Mouse (Mus musculus) MEL (cell line): Measurements from ENCODE around the gene Btbd11.

ENCODE experiments used
- CHD1 ChIP-seq: IDR thresholded peaks from 2 replicates; pipeline ENCODE4 v1.6.1; 2012; ENCODE audit warnings: low read depth, mild to moderate bottlenecking, inconsistent platforms, low read length, improper control_type of control experiment
- CHD2 ChIP-seq: IDR thresholded peaks from 2 replicates; pipeline ENCODE4 v1.6.1; 2011; ENCODE audit warnings: low read length, improper control_type of control experiment
- CTCF ChIP-seq, 3 experiments: IDR thresholded peaks in 2 of 3; conservative IDR thresholded peaks in 1 of 3; 2 replicates each; pipeline ENCODE4 v1.5.1; 2011 to 2012; ENCODE audit warnings: low read length in 3 of 3, low read depth in 2 of 3, mild to moderate bottlenecking in 2 of 3, improper control_type of control experiment in 1 of 3, inconsistent platforms in 1 of 3, mixed read lengths in 1 of 3, moderate library complexity in 1 of 3; ENCODE audit not compliant: control insufficient read depth in 1 of 3, insufficient read depth in 1 of 3, poor library complexity in 1 of 3, severe bottlenecking in 1 of 3
- E2F4 ChIP-seq: IDR thresholded peaks from 2 replicates; pipeline ENCODE4 v1.6.1; 2011; ENCODE audit warnings: low read depth, low read length, improper control_type of control experiment, borderline replicate concordance
- EP300 ChIP-seq, 2 experiments: IDR thresholded peaks; 2 replicates each; pipeline ENCODE4 v1.6.1; 2011; ENCODE audit warnings: improper control_type of control experiment in 2 of 2, low read length in 2 of 2, low read depth in 1 of 2, mild to moderate bottlenecking in 1 of 2
- JUND ChIP-seq: IDR thresholded peaks from 2 replicates; pipeline ENCODE4 v1.6.1; 2011; ENCODE audit warnings: low read depth, mild to moderate bottlenecking, improper control_type of control experiment, low read length
- MEF2A ChIP-seq: IDR thresholded peaks from 2 replicates; pipeline ENCODE4 v1.6.1; 2014; ENCODE audit warnings: low read depth, mild to moderate bottlenecking, inconsistent platforms, low read length, improper control_type of control experiment; ENCODE audit not compliant: poor library complexity, insufficient replicate concordance, severe bottlenecking; ENCODE audit errors: extremely low read depth
- POLR2A ChIP-seq, 2 experiments: IDR thresholded peaks; 2 replicates each; pipeline ENCODE4 v1.6.1; 2011 to 2012; ENCODE audit warnings: low read length in 2 of 2, mild to moderate bottlenecking in 2 of 2, control low read depth in 1 of 2, improper control_type of control experiment in 1 of 2, low read depth in 1 of 2, moderate library complexity in 1 of 2; ENCODE audit not compliant: control insufficient read depth in 1 of 2, insufficient read depth in 1 of 2, poor library complexity in 1 of 2
- TAL1 ChIP-seq: IDR thresholded peaks from 2 replicates; pipeline ENCODE4 v1.6.1; 2012; ENCODE audit warnings: mild to moderate bottlenecking, inconsistent platforms, low read length, moderate library complexity, mixed read lengths
- TCF12 ChIP-seq: IDR thresholded peaks from 2 replicates; pipeline ENCODE4 v1.6.1; 2014; ENCODE audit warnings: low read depth, mild to moderate bottlenecking, inconsistent platforms, low read length, improper control_type of control experiment, moderate library complexity
- UBTF ChIP-seq: IDR thresholded peaks from 2 replicates; pipeline ENCODE4 v1.6.1; 2012; ENCODE audit warnings: low read depth, mild to moderate bottlenecking, inconsistent platforms, low read length, improper control_type of control experiment, moderate library complexity, borderline replicate concordance; ENCODE audit not compliant: insufficient read depth
- USF1 ChIP-seq: IDR thresholded peaks from 2 replicates; pipeline ENCODE4 v1.6.1; 2014; ENCODE audit warnings: low read depth, mild to moderate bottlenecking, inconsistent platforms, low read length, improper control_type of control experiment, moderate library complexity
- ZC3H11A ChIP-seq: IDR thresholded peaks from 2 replicates; pipeline ENCODE4 v1.6.1; 2012; ENCODE audit warnings: low read depth, mild to moderate bottlenecking, inconsistent platforms, low read length, improper control_type of control experiment
- ZMIZ1 ChIP-seq: IDR thresholded peaks from 2 replicates; pipeline ENCODE4 v1.6.1; 2012; ENCODE audit warnings: low read depth, mild to moderate bottlenecking, inconsistent platforms, low read length, improper control_type of control experiment, moderate library complexity

- TF ChIP-seq CTCF (IDR thresholded peaks at IDR 0.05 in 2 of 3, conservative IDR thresholded peaks at IDR 0.05 in 1 of 3; ENCODE audit: control insufficient read depth in 1 of 3, insufficient read depth in 1 of 3, low read depth in 2 of 3, low read length in 3 of 3, poor library complexity in 1 of 3, severe bottlenecking in 1 of 3) (no peak), E2F4 (no peak), TCF12 (no peak), ZMIZ1 (no peak), POLR2A (IDR thresholded peaks at IDR 0.05; ENCODE audit: control insufficient read depth in 1 of 2, insufficient read depth in 1 of 2, low read depth in 1 of 2, low read length in 2 of 2, poor library complexity in 1 of 2) (no peak), ZC3H11A (no peak), CHD1 (no peak), USF1 (no peak), CHD2 (no peak), MEF2A (no peak), UBTF (no peak), TAL1 (no peak), JUND (no peak), EP300 (IDR thresholded peaks at IDR 0.05; ENCODE audit: low read depth in 1 of 2, low read length in 2 of 2) (no peak)
These were observed 253.8 kb downstream of the Btbd11 start for GRCm38 (mm10) chr10:85640408-85640807.
